Mouse (Mus musculus) liver, adult 2 months (tissue): ENCODE results near the gene Wnk3. TPM values are rescaled to one million over a fixed set of nuclear protein-coding genes. Genes with fewer than 3 reads are reported as not detected.

Experiments
- DNase-seq: peaks from one replicate; pipeline ENCODE4 v3.0.0-alpha.2; 2011; ENCODE audit warnings: low read depth, low spot score; ENCODE audit errors: extremely low read depth
- H3K27ac ChIP-seq: fragments of 200-500 bp; replicated peaks from 2 replicates; pipeline ENCODE4 v1.5.1; 2012; ENCODE audit warnings: low read depth, mild to moderate bottlenecking, control low read depth, inconsistent platforms, low read length; ENCODE audit not compliant: insufficient read depth
- H3K27me3 ChIP-seq: fragments of 200-500 bp; 2 replicates; pipeline ENCODE4 v1.6.1; 2012; ENCODE audit warnings: mild to moderate bottlenecking, moderate library complexity, low read length, inconsistent platforms; ENCODE audit not compliant: control insufficient read depth, insufficient read depth
- H3K36me3 ChIP-seq: fragments of 200-500 bp; 2 replicates; pipeline ENCODE4 v1.6.1; 2012; ENCODE audit warnings: low read length, inconsistent platforms; ENCODE audit not compliant: control insufficient read depth, insufficient read depth
- H3K4me1 ChIP-seq: fragments of 200-500 bp; 2 replicates; pipeline ENCODE4 v1.6.1; 2011; ENCODE audit warnings: low read length; ENCODE audit not compliant: control insufficient read depth, insufficient read depth
- H3K4me3 ChIP-seq: fragments of 200-500 bp; 2 replicates; pipeline ENCODE4 v1.5.1; 2011; ENCODE audit warnings: low read depth, mild to moderate bottlenecking, control low read depth, low read length, moderate library complexity; ENCODE audit not compliant: insufficient read depth
- H3K79me2 ChIP-seq: fragments of 200-500 bp; 2 replicates; pipeline ENCODE4 v1.6.1; 2012; ENCODE audit warnings: inconsistent platforms, mild to moderate bottlenecking, low read length, moderate library complexity; ENCODE audit not compliant: control insufficient read depth, insufficient read depth
- H3K9ac ChIP-seq: fragments of 200-500 bp; 2 replicates; pipeline ENCODE4 v1.6.1; 2012; ENCODE audit warnings: low read depth, mild to moderate bottlenecking, control low read depth, inconsistent platforms, low read length
- CTCF ChIP-seq: fragments of 200-500 bp; IDR thresholded peaks from 2 replicates; pipeline ENCODE4 v1.5.1; 2011; ENCODE audit warnings: low read depth, low read length, control low read depth
- POLR2A ChIP-seq: fragments of 200-500 bp; IDR thresholded peaks from 2 replicates; pipeline ENCODE4 v1.6.1; 2011; ENCODE audit warnings: low read length, control low read depth; ENCODE audit not compliant: insufficient read depth; ENCODE audit errors: extremely low read depth
- WGBS: fragments of 180-500 bp; shearing (Covaris S2); methylation state at CpG from one replicate; pipeline ENCODE4 v1.1.7; 2018; 5-methylcytosine and 5-hydroxymethylcytosine counted together
- polyA plus RNA-seq: library from polyadenylated mRNA; depleted of rRNA; stranded (reverse); fragments of >200 nt; gene quantifications from 2 replicates; pipeline ENCODE4 v1.2.3, GENCODE M21; 2012
- total RNA-seq: library from RNA; depleted of rRNA; stranded (reverse); fragments of >200 nt; gene quantifications from 2 replicates; pipeline ENCODE4 v1.2.3, GENCODE M21; 2014

The Wnk3 gene
- total and polyA plus RNA-seq, 2 experiments, result not detected

DNA sequence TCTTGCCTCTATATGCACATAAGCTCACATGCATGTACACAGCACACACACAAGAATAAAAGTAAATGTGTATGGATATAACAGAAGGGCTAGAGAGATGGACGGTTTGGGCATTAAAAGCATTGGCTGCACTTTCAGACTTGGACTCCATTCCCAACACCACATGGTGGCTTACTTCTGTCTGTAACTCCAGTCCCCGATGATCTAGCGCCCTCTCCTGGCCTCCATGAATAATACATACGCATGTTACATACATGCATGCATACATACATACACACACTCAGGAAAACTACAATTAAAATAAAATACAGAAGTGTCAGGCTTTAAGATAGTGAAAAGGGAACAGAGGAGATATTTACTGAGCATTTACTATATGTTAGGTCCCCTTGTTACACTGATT is 115.9 kb downstream of the Wnk3 start:
- TF ChIP-seq POLR2A (no peak), CTCF (no peak)
- Histone ChIP-seq H3K4me1 (no peaks in the 10 kb centered on the region), H3K79me2 (no peaks in the 10 kb centered on the region), H3K36me3 (no peaks in the 10 kb centered on the region), H3K9ac (no peak overlapping the region), H3K27ac (no peak overlapping the region), H3K4me3 (no peak overlapping the region), H3K27me3 (no peaks in the 10 kb centered on the region)
- peak; percentile 0 for DNase-seq
- 81% methylated on average over 4 of the region's 4 CpGs for WGBS

DNA sequence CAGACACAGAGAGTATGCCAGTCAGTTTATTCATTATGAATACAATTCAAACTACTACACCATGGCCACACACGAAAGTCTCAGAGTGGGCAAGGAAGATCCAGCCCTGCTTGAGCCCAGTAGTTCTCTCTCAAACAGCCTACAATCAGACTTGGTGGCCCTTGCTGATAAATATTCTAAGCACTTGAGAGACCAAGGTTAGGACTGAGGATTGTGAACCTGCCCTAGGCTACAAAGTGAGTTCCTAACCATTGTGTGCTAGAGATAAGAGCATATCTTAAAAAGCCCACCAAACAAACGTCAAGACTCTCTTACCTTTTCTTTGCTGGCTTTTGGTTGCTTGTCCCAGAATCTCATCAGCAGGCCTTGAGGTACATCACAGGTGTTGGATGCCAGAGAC is 135.7 kb downstream of the Wnk3 start:
- no peaks in the 10 kb centered on the region for H3K4me1 ChIP-seq
- DNase-seq, result no peak
- WGBS, result 76% methylated on average over 2 of the region's 2 CpGs

DNA sequence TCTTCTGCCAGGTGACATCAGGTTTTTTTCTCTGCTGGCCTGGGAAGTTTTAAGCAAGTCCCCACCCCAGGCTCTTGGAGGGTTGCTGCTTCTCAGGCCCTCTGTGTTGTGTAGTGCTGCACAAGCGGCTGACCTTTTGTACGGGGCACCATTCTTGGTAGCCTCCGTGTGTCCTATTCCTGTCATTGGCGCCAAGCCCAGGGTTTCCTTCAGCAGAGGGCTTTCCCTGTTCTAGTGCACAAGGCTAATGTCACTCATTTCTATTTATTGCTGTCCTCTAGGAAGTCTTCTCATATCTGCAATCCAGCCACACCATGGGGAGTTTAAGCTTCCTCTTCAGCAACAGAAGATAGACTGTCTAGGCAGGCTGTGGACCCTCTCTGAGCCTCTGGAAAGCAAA is 139.9 kb downstream of the Wnk3 start:
- TF ChIP-seq POLR2A (no peak), CTCF (no peak)
- no peaks in the 10 kb centered on the region for H3K4me1 ChIP-seq
- H3K27me3 ChIP-seq, result no peaks in the 10 kb centered on the region
- peak; percentile 17 for DNase-seq
- no peak overlapping the region for H3K4me3 ChIP-seq
- no peak overlapping the region for H3K27ac ChIP-seq
- no peaks in the 10 kb centered on the region for H3K79me2 ChIP-seq
- no peak overlapping the region for H3K9ac ChIP-seq
- 23% methylated on average over 4 of the region's 4 CpGs for WGBS
- no peaks in the 10 kb centered on the region for H3K36me3 ChIP-seq

More for the DNA sequence above, 135.7 kb downstream of the Wnk3 start:
- no peak overlapping the region for H3K27ac ChIP-seq
- H3K9ac ChIP-seq, result no peak overlapping the region
- no peaks in the 10 kb centered on the region for H3K79me2 ChIP-seq
- no peak for TF ChIP-seq POLR2A
- TF ChIP-seq CTCF, result no peak
- no peaks in the 10 kb centered on the region for H3K36me3 ChIP-seq
- no peaks in the 10 kb centered on the region for H3K27me3 ChIP-seq
- H3K4me3 ChIP-seq, result no peak overlapping the region

DNA sequence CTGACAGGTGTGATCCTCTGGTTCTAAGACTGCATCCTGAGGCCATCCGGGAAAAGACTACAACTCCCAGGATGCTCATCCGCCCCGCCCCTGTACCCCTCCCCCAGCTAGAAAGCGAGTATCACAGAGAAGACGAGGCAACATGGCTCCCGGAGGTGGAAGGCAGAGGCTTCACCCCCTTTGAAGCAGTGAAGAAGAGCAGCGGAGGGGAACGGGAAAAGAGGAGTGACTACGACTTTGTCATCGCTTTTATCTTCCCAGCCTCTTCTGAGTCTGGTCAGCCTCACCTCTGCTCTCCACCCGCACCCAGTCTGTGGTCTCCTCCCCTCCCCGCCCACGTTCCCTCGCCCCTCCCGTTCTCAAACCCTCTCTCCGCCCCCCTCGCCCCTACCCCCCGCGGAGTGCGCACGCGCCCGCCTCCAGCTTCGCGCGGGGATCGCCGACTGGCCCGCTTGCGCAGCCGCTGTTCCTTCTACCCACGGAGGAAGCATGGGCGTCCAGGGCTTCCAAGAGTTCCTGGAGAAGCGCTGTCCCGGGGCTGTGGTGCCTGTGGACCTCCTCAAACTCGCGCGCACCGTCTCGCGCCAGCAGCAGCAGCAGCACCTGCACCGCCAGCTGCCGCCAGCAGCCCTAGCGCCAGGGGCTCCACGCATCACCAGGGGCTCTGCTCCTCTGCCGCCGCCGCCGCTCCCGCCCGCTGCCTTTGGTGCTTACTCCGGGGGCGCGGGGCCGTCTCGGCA is 146.1 kb downstream of the Wnk3 start, which contains the start of gene Fam120c:
TSS of gene Fam120c (plus strand) at position 415 of the 740 bp plus-strand sequence.
- Histone ChIP-seq H3K36me3 (no peaks in the 10 kb centered on the region), H3K4me3 (peak within 1 kb of the TSS; percentile 84), H3K79me2 (peaks cover 7% of the 10 kb centered on the region; the same call in 1 of the 2 replicates), H3K9ac (peak within 1 kb of the TSS; percentile 82), H3K27me3 (no peaks in the 10 kb centered on the region), H3K4me1 (no peaks in the 10 kb centered on the region), H3K27ac (peak within 1 kb of the TSS; percentile 93)
- under 1% methylated on average over 35 of the region's 56 CpGs for WGBS
- DNase-seq, result peak; percentile 66
- TF ChIP-seq POLR2A (no peak), CTCF (no peak)

DNA sequence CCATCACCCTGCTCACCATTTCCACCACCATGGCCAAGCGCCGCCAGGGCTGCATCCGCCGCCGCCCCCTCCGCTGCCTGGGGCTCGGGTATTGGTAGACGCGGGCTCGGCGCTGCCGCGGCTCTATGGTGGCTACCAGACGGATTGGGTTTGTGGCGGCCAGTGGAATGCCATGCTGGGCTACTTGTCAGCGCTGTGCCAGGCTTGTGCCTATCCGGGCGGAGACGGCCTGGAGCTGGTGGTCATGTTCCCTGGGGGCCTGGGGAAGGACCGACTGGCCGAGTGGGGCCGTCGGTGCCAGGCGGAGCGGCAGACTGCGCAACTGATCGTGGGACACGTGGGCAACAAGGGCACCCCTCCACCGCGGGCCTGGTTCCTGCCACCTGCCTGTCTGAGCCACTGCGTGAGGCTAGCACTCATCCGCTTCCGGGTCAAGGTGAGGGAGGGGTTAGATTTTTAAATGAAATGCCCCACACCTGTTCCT is 146.7 kb downstream of the Wnk3 start:
- H3K4me1 ChIP-seq, result no peaks in the 10 kb centered on the region
- peak; percentile 59 for DNase-seq

More for the DNA sequence above, 146.7 kb downstream of the Wnk3 start:
- peaks cover 7% of the 10 kb centered on the region; the same call in 1 of the 2 replicates for H3K79me2 ChIP-seq
- no peaks in the 10 kb centered on the region for H3K27me3 ChIP-seq
- TF ChIP-seq POLR2A, result no peak; the same call in 1 of the 2 replicates
- TF ChIP-seq CTCF, result no peak
- H3K4me3 ChIP-seq, result peak overlapping the region; percentile 84
- peak overlapping the region; percentile 82 for H3K9ac ChIP-seq
- H3K36me3 ChIP-seq, result no peaks in the 10 kb centered on the region
- WGBS, result under 1% methylated on average over 26 of the region's 33 CpGs
- peak overlapping the region; percentile 82 for H3K27ac ChIP-seq
